Mouse (Mus musculus): Measurements from ENCODE around the gene Piga. TPM values are rescaled to one million over a fixed set of nuclear protein-coding genes. Genes with fewer than 3 reads are reported as not detected.

Gene Piga
- polyA plus RNA-seq, 1 experiment from 2014 or later, result 17.6 TPM

- Histone ChIP-seq H3K27me3 (ENCODE audit: control insufficient read depth, insufficient read depth, low read length) (no peaks in the 10 kb centered on the region), H3K4me2 (ENCODE audit: low read depth, low read length) (no peak overlapping the region), H3K9ac (replicated peaks; ENCODE audit: low read length) (no peak overlapping the region), H3K9me3 (replicated peaks; ENCODE audit: control insufficient read depth, low read length) (no peaks in the 10 kb centered on the region), H3K4me1 (ENCODE audit: control insufficient read depth, insufficient read depth, low read length) (no peaks in the 10 kb centered on the region), H3K4me3 (ENCODE audit: low read depth, low read length) (no peak overlapping the region), H3K36me3 (replicated peaks; ENCODE audit: control insufficient read depth, insufficient read depth, low read depth, low read length) (no peaks in the 10 kb centered on the region), H3K27ac (replicated peaks; ENCODE audit: low read depth, low read length) (no peak overlapping the region)
- no peak for DNase-seq (ENCODE audit: low spot score)
- 94% methylated on average over 1 of the region's 1 CpGs for WGBS
- no peak for ATAC-seq (replicated peaks; ENCODE audit: insufficient number of reproducible peaks, low FRiP score, low TSS enrichment, low read depth)
These were observed 5.2 kb downstream of the Piga start for GRCm38 (mm10) chrX:164424821-164425220.

- no peaks in the 10 kb centered on the region for H3K36me3 ChIP-seq (replicated peaks; ENCODE audit: control insufficient read depth, insufficient read depth, low read depth, low read length)
- H3K27me3 ChIP-seq (ENCODE audit: control insufficient read depth, insufficient read depth, low read length), result no peaks in the 10 kb centered on the region
- DNase-seq (ENCODE audit: low spot score), result no peak
- 91% methylated on average over 4 of the region's 4 CpGs for WGBS
- H3K9ac ChIP-seq (replicated peaks; ENCODE audit: low read length), result no peak overlapping the region
- no peaks in the 10 kb centered on the region for H3K4me1 ChIP-seq (ENCODE audit: control insufficient read depth, insufficient read depth, low read length)
- ATAC-seq (replicated peaks; ENCODE audit: insufficient number of reproducible peaks, low FRiP score, low TSS enrichment, low read depth), result no peak
- H3K27ac ChIP-seq (replicated peaks; ENCODE audit: low read depth, low read length), result no peak overlapping the region
- no peak overlapping the region for H3K4me3 ChIP-seq (ENCODE audit: low read depth, low read length)
- no peaks in the 10 kb centered on the region for H3K9me3 ChIP-seq (replicated peaks; ENCODE audit: control insufficient read depth, low read length)
- H3K4me2 ChIP-seq (ENCODE audit: low read depth, low read length), result no peak overlapping the region
These were observed 7.7 kb downstream of the Piga start for GRCm38 (mm10) chrX:164427295-164427694.

GRCm38 (mm10) chrX:164428224-164428623, 8.6 kb downstream of the Piga start:
- no peak for DNase-seq (ENCODE audit: low spot score)
- H3K27me3 ChIP-seq (ENCODE audit: control insufficient read depth, insufficient read depth, low read length), result no peaks in the 10 kb centered on the region
- no peak overlapping the region for H3K27ac ChIP-seq (replicated peaks; ENCODE audit: low read depth, low read length)
- H3K4me2 ChIP-seq (ENCODE audit: low read depth, low read length), result no peak overlapping the region
- H3K36me3 ChIP-seq (replicated peaks; ENCODE audit: control insufficient read depth, insufficient read depth, low read depth, low read length), result no peaks in the 10 kb centered on the region
- ATAC-seq (replicated peaks; ENCODE audit: insufficient number of reproducible peaks, low FRiP score, low TSS enrichment, low read depth), result no peak
- no peaks in the 10 kb centered on the region for H3K9me3 ChIP-seq (replicated peaks; ENCODE audit: control insufficient read depth, low read length)
- 84% methylated on average over 2 of the region's 2 CpGs for WGBS
- H3K9ac ChIP-seq (replicated peaks; ENCODE audit: low read length), result no peak overlapping the region
- no peaks in the 10 kb centered on the region for H3K4me1 ChIP-seq (ENCODE audit: control insufficient read depth, insufficient read depth, low read length)
- H3K4me3 ChIP-seq (ENCODE audit: low read depth, low read length), result no peak overlapping the region

- ATAC-seq (replicated peaks; ENCODE audit: insufficient number of reproducible peaks, low FRiP score, low TSS enrichment, low read depth) (no peak), DNase-seq (ENCODE audit: low spot score) (no peak)
- Histone ChIP-seq H3K4me3 (ENCODE audit: low read depth, low read length) (no peak overlapping the region), H3K36me3 (replicated peaks; ENCODE audit: control insufficient read depth, insufficient read depth, low read depth, low read length) (no peaks in the 10 kb centered on the region), H3K27ac (replicated peaks; ENCODE audit: low read depth, low read length) (no peak overlapping the region), H3K9ac (replicated peaks; ENCODE audit: low read length) (no peak overlapping the region), H3K4me2 (ENCODE audit: low read depth, low read length) (no peak overlapping the region), H3K4me1 (ENCODE audit: control insufficient read depth, insufficient read depth, low read length) (no peaks in the 10 kb centered on the region), H3K27me3 (ENCODE audit: control insufficient read depth, insufficient read depth, low read length) (no peaks in the 10 kb centered on the region), H3K9me3 (replicated peaks; ENCODE audit: control insufficient read depth, low read length) (no peaks in the 10 kb centered on the region)
- WGBS, result 84% methylated on average over 6 of the region's 6 CpGs
These were observed 11.0 kb downstream of the Piga start for GRCm38 (mm10) chrX:164430621-164431020.

- no peaks in the 10 kb centered on the region for H3K36me3 ChIP-seq (replicated peaks; ENCODE audit: control insufficient read depth, insufficient read depth, low read depth, low read length)
- no peak overlapping the region for H3K27ac ChIP-seq (replicated peaks; ENCODE audit: low read depth, low read length)
- ATAC-seq (replicated peaks; ENCODE audit: insufficient number of reproducible peaks, low FRiP score, low TSS enrichment, low read depth), result no peak
- DNase-seq (ENCODE audit: low spot score), result no peak
- H3K27me3 ChIP-seq (ENCODE audit: control insufficient read depth, insufficient read depth, low read length), result no peaks in the 10 kb centered on the region
- H3K4me2 ChIP-seq (ENCODE audit: low read depth, low read length), result no peak overlapping the region
- H3K4me1 ChIP-seq (ENCODE audit: control insufficient read depth, insufficient read depth, low read length), result no peaks in the 10 kb centered on the region
- H3K4me3 ChIP-seq (ENCODE audit: low read depth, low read length), result no peak overlapping the region
- H3K9me3 ChIP-seq (replicated peaks; ENCODE audit: control insufficient read depth, low read length), result no peaks in the 10 kb centered on the region
- H3K9ac ChIP-seq (replicated peaks; ENCODE audit: low read length), result no peak overlapping the region
- 98% methylated on average over 2 of the region's 2 CpGs for WGBS
These were observed 11.5 kb downstream of the Piga start for GRCm38 (mm10) chrX:164431133-164431532.

GRCm38 (mm10) chrX:164431541-164431940, 12.0 kb downstream of the Piga start:
- Histone ChIP-seq H3K4me3 (ENCODE audit: low read depth, low read length) (no peak overlapping the region), H3K9me3 (replicated peaks; ENCODE audit: control insufficient read depth, low read length) (no peaks in the 10 kb centered on the region), H3K4me1 (ENCODE audit: control insufficient read depth, insufficient read depth, low read length) (no peaks in the 10 kb centered on the region), H3K4me2 (ENCODE audit: low read depth, low read length) (no peak overlapping the region), H3K36me3 (replicated peaks; ENCODE audit: control insufficient read depth, insufficient read depth, low read depth, low read length) (no peaks in the 10 kb centered on the region), H3K9ac (replicated peaks; ENCODE audit: low read length) (no peak overlapping the region), H3K27ac (replicated peaks; ENCODE audit: low read depth, low read length) (no peak overlapping the region), H3K27me3 (ENCODE audit: control insufficient read depth, insufficient read depth, low read length) (no peaks in the 10 kb centered on the region)
- 88% methylated on average over 6 of the region's 6 CpGs for WGBS
- no peak for ATAC-seq (replicated peaks; ENCODE audit: insufficient number of reproducible peaks, low FRiP score, low TSS enrichment, low read depth)
- no peak for DNase-seq (ENCODE audit: low spot score)

GRCm38 (mm10) chrX:164432682-164433081, 13.1 kb downstream of the Piga start:
- Histone ChIP-seq H3K36me3 (replicated peaks; ENCODE audit: control insufficient read depth, insufficient read depth, low read depth, low read length) (no peaks in the 10 kb centered on the region), H3K27ac (replicated peaks; ENCODE audit: low read depth, low read length) (no peak overlapping the region), H3K4me3 (ENCODE audit: low read depth, low read length) (no peak overlapping the region), H3K27me3 (ENCODE audit: control insufficient read depth, insufficient read depth, low read length) (no peaks in the 10 kb centered on the region), H3K9ac (replicated peaks; ENCODE audit: low read length) (no peak overlapping the region), H3K4me1 (ENCODE audit: control insufficient read depth, insufficient read depth, low read length) (no peaks in the 10 kb centered on the region), H3K9me3 (replicated peaks; ENCODE audit: control insufficient read depth, low read length) (no peaks in the 10 kb centered on the region), H3K4me2 (ENCODE audit: low read depth, low read length) (no peak overlapping the region)
- 96% methylated on average over 9 of the region's 9 CpGs for WGBS
- DNase-seq (ENCODE audit: low spot score) (no peak), ATAC-seq (replicated peaks; ENCODE audit: insufficient number of reproducible peaks, low FRiP score, low TSS enrichment, low read depth) (no peak)

- H3K27ac ChIP-seq (replicated peaks; ENCODE audit: low read depth, low read length), result no peak within 1 kb of the TSS
- no peaks in the 10 kb centered on the region for H3K9me3 ChIP-seq (replicated peaks; ENCODE audit: control insufficient read depth, low read length)
- H3K4me3 ChIP-seq (ENCODE audit: low read depth, low read length), result no peak within 1 kb of the TSS
- DNase-seq (ENCODE audit: low spot score) (no peak), ATAC-seq (replicated peaks; ENCODE audit: insufficient number of reproducible peaks, low FRiP score, low TSS enrichment, low read depth) (no peak)
- H3K36me3 ChIP-seq (replicated peaks; ENCODE audit: control insufficient read depth, insufficient read depth, low read depth, low read length), result no peaks in the 10 kb centered on the region
- H3K4me2 ChIP-seq (ENCODE audit: low read depth, low read length), result no peak within 1 kb of the TSS
- WGBS, result 76% methylated on average over 8 of the region's 8 CpGs
- no peak within 1 kb of the TSS for H3K9ac ChIP-seq (replicated peaks; ENCODE audit: low read length)
- no peaks in the 10 kb centered on the region for H3K27me3 ChIP-seq (ENCODE audit: control insufficient read depth, insufficient read depth, low read length)
- H3K4me1 ChIP-seq (ENCODE audit: control insufficient read depth, insufficient read depth, low read length), result no peaks in the 10 kb centered on the region
These were observed 17.1 kb downstream of the Piga start, which contains the start of gene Asb11 for GRCm38 (mm10) chrX:164436709-164437108. TSS of gene Asb11 (plus strand) at chrX:164436994.

Data from embryonic facial prominence, embryonic 11.5 days (tissue).